Mouse (Mus musculus): ENCODE measurements around the gene Stx1b.
"Not testable (repeated sequence)": the region's sequence is repeated elsewhere in the genome, so short reads cannot be mapped to it uniquely, and the experiment has no call there.

The Stx1b gene

DNA sequence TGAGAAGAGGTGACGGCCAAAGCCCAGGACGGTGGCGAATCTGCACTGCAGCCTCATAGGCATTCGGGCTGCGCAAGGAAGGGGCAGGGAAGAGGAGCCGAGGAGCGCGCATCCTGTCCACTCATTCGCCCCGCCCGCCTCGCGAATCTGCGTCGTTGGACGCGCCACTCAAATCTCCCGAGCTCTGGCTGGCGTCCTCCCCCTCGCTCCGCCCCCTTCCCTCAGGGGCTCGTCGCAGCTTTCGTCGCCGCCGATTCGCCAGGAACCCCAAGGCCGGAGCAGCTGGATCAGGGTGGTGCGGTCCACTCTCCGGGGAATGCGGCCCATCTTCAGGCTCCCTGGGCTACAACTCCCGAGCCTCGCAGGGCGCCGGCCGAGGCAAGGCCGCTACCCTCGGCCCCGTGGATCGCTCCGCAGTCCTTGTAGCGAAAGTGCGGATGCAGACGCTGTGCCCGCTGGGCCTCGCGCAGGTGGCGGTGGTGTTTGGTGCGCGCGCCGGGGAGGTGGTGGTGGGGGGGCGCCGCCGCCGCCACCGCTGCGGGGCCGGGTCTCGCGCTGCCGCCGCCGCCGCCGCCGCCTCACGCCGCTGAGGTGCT, 47.4 kb downstream of the Stx1b start:
- peak; percentile 92 to 94 for DNase-seq (ENCODE audit: low spot score in 2 of 2)

DNA sequence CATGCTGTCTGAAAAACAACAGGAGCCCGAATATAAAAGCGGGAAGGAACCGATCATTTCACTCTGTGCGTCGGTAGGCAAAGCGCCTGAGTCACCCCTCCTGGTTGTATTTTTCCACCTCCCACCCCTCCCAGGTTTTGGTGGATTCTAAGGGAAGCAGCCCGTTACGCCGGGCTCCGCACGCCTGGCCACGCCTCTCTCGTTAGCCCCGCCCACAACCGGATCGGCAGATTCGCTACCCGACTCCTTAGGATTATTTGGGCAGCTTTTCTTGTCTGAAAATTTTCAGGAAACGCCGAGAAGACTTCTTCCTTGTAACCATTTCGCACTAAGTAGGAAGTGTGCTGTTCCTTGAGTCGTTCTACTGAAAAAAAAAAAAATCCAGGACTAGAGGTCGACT, 47.9 kb downstream of the Stx1b start, which contains the start of gene Setd1a:
Gene Setd1a (plus strand): TSS at position 245 of the 400 bp plus-strand sequence.
- peak; percentile 76 to 86 for DNase-seq (ENCODE audit: low spot score in 2 of 2)

DNA sequence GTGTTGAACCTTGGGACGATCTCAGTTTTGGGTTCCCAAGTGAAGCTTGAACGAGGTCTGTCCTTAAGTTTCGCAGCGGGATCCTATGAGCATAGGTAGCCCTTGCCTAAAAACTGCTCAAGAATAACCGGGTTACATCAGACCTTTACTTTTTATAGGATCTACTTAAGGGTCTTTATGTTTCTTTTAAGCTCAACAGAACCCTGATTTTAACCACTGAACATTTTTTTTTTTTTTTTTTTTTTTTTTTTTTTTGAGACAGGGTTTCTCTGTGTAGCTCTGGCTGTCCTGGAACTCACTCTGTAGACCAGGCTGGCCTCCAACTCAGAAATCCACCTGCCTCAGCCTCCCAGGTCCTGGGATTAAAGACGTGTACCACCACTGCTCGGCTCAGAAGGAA, 48.5 kb downstream of the Stx1b start:
- not testable (repeated sequence) for DNase-seq (ENCODE audit: low spot score in 2 of 2)

DNA sequence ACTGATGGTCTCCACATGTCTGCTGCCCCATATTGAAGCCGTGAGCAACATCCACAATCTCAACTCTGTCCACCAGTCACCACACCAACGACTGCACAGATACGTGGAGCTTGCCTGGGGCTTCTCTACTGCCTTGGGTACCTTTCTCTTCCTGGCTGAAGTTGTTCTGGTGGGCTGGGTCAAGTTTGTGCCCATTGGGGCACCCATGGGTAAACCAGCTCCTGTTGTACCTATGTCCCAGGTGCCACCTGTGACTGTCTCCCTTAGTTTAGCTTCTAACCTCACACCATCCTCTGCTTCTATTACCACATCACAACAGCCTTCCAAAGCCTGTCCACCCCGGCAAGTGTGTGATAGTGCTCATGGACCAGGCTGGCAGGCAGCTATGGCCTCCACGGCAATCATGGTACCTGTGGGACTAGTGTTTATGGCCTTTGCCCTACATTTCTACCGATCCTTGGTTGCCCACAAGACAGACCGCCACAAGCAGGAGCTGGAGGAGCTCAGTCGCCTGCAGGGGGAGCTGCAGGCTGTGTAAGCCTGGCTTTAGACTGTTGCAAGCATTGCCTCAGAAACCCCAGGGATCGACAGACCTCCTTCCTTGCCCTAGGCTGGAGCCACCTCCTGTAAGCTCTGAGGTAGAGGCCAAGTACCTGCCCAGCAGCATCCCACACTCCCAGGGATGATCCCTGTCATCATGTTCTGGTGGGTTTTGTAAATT, 50.5 kb downstream of the Stx1b start:
- peak; percentile 61 to 80 for DNase-seq (ENCODE audit: low spot score in 2 of 2)

DNA sequence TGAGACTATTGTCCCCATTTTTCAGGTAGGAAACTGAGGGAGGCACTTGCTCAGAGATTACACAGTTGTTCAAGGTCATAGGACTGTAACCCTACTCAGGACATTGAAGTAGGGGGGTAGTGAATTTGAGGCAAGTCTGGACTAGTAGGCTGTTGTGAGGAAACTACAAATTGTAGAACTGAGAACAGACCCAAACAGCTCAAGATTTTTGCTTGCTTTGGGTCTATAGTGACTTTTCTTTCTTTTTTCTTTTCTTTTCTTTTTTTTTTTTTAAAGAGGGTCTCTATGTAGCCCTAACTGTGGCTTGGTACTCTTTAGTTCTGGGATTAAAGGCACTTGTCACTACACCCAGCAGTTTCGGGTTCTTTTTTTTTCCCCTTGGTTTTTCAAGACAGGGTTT, 51.8 kb downstream of the Stx1b start:
- no peak for DNase-seq (ENCODE audit: low spot score in 2 of 2)

DNA sequence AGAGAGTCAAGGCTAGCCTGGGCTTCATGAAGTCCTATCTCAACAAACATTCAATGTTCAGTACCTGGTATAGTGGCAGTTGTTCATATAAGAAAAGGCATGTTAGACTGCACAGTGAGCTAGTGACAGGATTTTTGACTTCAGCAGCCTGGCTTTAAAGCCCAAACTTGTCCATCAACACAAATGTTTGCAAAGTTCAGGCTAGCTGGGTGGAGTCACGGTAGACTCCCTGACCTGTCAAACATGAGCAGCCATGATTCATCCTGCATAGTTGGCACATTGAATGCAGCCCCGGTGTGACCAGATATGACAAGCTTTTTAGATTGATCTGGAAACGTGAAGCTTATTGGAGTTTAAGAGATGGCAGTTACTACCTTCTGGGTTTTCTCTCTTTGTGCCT, 52.3 kb downstream of the Stx1b start:
- DNase-seq (ENCODE audit: low spot score in 2 of 2): no peak

DNA sequence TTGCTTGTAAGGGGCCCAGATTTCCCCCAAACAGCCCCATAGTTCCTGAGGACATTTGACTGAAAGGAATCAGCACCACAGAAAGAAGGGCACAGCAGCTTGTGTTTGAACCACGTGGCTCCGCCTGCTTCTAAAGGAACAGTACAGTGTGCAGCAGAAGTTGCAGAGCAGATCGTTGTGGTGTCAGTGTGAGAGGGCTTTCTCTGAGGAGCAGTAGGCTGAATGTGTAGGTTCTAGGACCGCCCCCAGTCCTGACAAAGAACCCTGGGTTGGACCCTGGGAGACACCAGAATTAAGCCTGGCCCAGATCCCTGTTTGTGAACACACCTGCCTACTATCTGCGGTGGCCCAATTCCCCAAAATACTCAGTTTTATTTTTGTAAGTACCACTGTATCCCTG, 53.1 kb downstream of the Stx1b start:
- peak in 1 of 2 experiments; percentile 25 for DNase-seq (ENCODE audit: low spot score in 2 of 2)

DNA sequence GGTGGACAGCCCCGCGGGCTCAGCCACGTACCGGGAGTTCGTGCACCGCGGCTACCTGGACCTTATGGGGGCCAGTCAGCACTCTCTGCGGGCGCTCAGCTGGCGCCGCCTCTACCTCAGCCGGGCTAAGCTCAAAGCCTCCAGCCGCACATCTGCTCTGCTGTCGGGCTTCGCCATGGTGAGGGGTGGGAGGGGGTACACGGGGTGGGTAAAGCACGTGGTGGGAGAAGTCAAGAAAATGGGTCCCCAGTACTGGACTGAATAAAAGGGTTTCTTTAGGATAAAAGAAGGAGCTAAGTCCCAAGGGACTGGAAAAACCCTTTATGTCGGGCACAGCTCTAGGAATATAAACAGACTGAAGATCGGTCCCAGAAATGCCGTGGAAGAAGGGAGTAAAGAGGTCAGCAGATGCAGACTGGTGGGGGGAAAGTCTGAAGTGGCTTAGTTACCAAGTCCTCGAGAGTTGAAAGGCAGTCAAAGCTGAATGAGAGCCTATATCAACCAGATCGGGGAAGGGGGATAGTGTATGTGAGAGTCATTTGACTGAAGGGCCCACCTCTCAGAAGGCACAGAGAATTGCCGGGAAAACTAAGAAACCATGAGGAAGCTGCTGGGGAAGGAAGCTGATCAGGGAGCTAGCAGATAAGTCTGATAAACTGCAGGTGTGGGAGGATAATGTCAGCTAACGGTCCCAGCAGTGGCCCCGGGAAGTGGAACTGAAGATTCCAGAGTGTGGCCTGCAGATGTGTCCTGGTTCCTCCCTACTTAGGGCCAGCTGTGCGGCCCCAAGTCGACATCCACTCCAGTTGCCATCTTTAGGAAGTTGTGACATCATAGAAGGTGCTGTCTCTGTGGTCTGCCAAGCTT, 54.1 kb downstream of the Stx1b start:
- peak in 1 of 2 experiments; percentile 35 for DNase-seq (ENCODE audit: low spot score in 2 of 2)

DNA sequence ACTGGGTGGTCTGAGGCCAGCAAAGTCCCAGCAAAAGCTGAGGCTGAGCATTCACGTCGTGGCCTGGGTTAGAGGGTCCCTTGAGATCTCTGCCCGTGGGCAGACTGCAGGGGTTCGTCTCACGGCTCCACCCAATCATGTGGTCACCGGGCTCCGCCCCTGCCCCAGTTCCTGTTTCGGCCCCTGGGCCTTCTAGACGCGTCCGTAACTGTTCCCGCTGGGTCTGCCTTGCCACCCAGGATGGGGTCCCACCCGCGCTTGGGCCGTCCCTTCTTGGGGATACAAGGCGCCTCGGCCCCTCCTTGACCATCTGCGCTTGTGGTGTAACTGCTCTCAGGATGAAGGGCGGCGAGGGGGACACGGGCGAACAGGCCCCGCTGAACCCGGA, 54.7 kb downstream of the Stx1b start, which contains the start of gene Orai3:
Gene Orai3 (plus strand): TSS at position 165 of the 388 bp plus-strand sequence.
- DNase-seq (ENCODE audit: low spot score in 2 of 2): peak; percentile 44 to 51

DNA sequence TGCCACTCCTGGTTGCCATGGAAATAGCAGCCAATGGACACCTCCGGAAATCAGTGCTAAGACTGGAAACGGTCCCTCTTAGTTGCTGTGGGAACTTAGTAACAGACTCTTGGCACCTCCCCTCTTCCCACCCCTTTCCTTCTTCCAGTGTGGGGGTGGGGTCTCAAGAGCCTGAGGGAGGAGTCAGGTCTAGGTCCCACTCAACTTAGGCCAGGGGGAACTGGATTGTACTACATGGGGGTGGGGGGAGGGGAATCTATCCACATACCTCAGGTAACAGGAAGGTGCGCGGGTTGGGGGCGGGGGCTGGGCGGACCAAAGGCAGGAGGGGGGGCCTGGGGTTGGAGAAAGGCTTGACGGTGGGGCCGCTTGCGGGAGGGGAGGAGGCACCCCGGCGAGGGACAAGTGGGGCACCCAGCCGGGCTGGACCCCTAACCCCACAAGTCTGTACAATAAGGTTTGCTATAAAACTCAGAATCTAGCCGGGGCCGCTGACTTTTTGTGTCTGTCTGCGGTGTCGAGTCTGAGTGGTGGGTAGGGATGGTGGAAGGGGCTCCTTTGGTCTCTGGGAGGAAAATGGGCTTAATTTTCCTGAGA, 55.3 kb downstream of the Stx1b start:
- DNase-seq (ENCODE audit: low spot score in 2 of 2): peak; percentile 27 to 40

DNA sequence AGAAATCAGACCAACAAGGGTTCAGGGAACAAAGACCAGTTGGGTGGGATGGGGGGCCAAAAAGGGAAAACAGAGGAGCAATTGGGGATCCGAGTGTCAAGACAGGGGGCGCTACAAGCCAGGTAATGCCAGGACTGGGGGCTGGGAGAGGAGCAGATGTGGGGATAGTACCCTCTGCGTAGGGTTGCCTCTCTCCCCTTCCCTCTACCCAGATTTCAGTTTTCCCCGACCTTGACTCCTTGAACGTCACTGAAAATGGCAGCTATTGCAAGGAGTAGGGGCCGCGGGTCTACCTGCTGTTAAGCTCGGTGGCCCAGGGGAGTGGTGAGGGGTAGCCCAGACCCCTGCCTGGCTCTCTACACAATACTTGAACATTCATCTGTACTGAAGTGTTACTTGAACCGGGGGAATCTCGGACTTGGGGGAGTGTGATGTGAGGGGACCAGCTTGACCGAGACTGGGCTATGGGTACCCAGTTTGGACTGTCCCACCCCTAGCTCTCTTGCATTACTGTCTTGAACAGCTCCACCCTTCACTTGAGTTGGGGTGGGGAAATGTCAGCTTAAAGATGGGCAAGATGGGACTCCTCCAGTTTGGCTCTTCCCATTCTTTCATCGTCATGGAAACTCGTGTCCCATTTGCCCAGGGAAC, 55.9 kb downstream of the Stx1b start:
- DNase-seq (ENCODE audit: low spot score in 2 of 2): no peak

DNA sequence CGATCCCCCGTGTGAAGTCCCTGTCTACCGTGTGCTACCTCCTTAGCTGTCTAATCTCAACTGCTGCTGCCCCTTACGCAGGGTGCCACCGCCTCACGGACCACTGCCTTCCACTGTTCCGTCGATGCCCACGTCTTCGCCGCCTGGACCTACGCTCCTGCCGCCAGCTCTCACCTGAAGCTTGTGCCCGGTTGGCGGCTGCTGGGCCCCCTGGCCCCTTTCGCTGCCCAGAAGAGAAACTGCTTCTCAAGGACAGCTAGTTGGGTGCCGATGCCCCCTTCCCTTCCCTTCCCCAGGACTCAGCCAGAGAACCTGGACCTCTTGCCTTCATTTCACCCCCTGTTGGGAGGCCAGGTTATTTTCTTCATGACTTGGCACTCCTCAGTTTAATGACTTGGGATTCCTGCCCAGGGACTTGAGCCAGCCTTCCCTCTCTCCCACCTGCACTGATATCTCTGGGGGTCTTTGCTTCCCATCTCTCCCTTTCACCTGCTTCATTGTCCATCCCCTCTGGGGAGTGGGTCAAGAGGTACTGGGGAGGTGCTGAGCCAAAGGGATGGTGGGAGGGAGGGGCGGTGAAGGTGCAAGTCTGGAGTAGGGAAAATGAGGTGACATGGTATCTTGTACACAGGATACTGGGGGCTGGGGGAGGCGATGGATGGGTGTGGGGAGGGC, 56.5 kb downstream of the Stx1b start:
- no peak for DNase-seq (ENCODE audit: low spot score in 2 of 2)

DNA sequence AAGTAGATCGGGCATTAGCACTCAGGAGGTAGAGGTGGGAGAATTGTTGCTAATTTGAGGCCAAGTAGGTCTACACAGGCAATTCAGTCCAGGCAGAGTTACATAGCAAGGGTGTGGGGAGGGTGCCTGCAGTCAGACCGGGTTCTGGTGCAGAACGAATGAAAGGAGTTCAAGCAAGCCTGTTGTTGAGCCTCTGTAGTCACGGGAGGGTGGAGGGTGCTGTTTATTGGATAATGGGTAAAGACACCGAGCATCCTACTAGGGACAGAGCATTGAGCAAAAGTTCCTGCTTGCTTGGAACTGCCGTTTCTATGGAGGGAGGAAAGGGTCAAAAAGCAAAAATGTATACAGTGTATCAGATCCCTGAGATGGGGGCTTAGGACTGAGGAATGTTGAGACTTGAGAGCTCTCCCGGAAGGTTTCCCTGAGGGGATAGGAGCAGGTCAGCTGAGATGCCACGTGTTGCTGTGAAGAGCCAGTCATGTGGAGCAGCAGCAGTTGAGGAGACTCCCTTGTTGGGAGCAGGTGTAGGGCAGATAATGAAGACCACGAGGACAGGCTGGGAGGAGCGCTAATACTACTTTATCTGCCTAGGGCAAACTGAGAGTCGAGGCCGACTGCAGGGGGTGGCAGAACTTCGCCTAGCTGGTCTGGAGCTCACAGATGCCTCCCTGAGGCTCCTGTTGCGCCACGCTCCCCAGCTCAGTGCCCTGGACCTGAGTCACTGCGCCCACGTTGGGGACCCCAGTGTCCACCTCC, 57.3 kb downstream of the Stx1b start:
- DNase-seq (ENCODE audit: low spot score in 2 of 2): no peak

DNA sequence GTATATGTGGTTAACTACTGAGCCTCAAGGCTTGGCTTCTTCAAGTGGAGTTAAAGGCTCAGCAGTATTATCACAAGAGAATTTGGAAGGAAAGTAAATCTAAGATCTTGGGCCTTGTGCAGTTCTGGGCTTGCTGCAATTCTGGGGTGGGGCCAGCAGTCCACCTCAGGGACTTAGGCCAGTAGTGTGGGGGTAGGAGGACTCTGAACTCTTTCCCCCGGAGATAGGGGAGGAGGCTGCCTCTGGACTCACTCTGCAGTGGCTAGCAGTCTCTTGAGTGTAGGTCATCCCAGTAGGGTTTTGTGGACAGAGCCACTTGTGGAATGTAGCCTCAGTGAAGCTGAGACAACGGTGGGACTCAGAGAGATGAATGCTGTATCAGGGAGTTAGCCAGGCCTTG, 58.6 kb downstream of the Stx1b start:
- DNase-seq (ENCODE audit: low spot score in 2 of 2): no peak

DNA sequence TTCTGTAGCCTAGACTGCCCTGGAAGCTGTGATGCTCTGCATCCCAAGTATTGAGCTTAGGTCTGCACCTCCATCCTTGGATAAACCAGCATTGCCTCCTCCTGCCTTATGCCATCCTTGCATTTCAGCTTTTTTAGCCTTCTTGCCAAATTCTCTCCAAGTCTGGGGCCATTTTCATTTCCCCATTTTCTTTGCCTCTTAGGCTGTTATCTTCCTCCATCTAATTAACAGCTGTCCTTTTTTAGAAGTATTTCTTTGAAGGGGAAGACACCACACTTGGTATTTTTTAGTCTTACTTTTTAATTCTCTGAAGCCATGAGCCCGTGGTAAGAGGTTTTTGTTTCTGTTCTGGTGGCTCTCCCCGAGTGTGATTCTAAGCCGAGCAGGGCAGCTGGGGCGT, 60.7 kb downstream of the Stx1b start:
- no peak for DNase-seq (ENCODE audit: low spot score in 2 of 2)

DNA sequence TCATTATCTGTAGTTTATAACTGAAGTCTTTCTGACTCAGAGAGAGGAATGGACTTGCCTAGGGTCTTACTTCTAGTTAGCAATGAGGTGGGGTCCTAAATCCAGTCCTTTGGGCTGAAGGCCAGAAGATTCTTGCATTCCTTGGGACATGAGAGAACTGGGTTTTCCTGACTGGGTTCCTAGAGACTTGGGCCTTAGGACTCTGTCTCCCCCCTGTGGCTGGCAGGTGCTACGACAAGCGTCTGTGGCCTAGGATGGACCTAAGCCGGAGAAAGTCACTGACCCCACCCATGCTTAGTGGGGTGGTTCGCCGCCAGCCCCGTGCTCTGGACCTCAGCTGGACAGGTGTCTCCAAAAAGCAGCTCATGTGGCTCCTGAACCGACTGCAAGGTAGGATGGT, 63.3 kb downstream of the Stx1b start:
- peak in 1 of 2 experiments; percentile 60 for DNase-seq (ENCODE audit: low spot score in 2 of 2)

DNA sequence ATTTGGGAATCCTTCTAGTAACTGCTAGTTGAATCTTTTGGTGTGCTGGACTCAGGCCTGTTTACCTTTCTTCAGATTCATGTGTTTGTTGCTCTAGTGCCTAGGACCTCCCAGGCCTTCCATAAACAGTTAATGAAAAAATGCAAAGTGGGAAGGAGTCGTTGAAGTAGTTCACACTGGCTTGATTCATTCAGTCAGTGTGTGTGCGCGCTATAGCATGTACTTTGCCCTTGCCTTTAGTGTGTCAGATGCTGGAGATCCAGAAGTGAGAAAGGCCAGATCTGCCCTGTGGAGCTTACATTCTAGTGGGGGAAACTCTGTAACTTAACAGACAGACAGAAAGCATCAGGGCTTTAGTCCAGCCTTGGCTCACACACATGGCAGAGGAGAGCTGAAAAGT, 63.9 kb downstream of the Stx1b start:
- DNase-seq (ENCODE audit: low spot score in 2 of 2): no peak

DNA sequence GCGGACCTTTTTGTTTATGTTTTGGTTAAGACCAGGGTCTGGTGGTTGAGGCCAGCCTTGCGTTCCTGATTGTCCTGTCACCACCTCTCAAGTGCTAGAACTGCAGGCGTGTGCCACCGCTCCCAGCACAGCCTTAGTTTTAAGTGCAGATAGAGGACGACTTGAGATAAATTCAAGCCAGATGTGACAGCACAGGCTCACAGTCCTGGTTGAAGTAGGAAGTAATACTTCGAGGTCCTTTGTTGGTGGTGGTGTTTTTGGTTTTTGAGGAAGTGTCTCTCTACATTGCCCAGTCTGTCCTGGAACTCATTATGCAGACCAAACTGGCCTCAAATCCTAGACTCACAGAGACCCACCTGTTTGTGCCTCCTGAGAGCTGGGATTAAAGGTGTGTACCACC, 64.6 kb downstream of the Stx1b start:
- no peak for DNase-seq (ENCODE audit: low spot score in 2 of 2)

Data from thymus, postnatal 10 days (tissue).